Mouse (Mus musculus): ENCODE data around the gene Cog4. TPM values are rescaled to one million over a fixed set of nuclear protein-coding genes. Genes with fewer than 3 reads are reported as not detected.

The Cog4 gene
- total and polyA plus RNA-seq, 3 experiments = 34.8 to 74.1 (median 66.2) TPM

- 83% methylated on average over 3 of the region's 3 CpGs for WGBS
- intact Hi-C loops (cut with DNase I) = loop anchor here (10.0 kb wide), 1 partner anchor 166 kb away; no protein-coding TSS in a partner anchor
- H3K27me3 ChIP-seq (ENCODE audit: control insufficient read depth, insufficient read depth, low read length) = no peaks in the 10 kb centered on the region
- peaks cover 10% of the 10 kb centered on the region for H3K36me3 ChIP-seq (ENCODE audit: control insufficient read depth, insufficient read depth, low read length)
- no peak overlapping the region for H3K27ac ChIP-seq
- no peak overlapping the region for H3K9ac ChIP-seq (ENCODE audit: low read depth, low read length)
- peaks cover 7% of the 10 kb centered on the region for H3K4me1 ChIP-seq (ENCODE audit: control insufficient read depth, insufficient read depth, low read length)
- DNase-seq = no peak
- no peak overlapping the region for H3K4me3 ChIP-seq
- no peaks in the 10 kb centered on the region for H3K79me2 ChIP-seq (replicated peaks; ENCODE audit: control insufficient read depth, insufficient read depth, low read length)
- TF ChIP-seq CTCF (IDR thresholded peaks at IDR 0.05) = no peak
- no peak for TF ChIP-seq POLR2A (IDR thresholded peaks at IDR 0.05; ENCODE audit: insufficient read depth, low read depth, low read length)
- TF ChIP-seq EP300 (IDR thresholded peaks at IDR 0.05; ENCODE audit: insufficient read depth, low read depth, low read length) = no peak
Observed at GRCm38 (mm10) chr8:110811116-110811515, 35.3 kb upstream of the Cog4 start.

GRCm38 (mm10) chr8:110811793-110812192 lies 34.6 kb upstream of the Cog4 start:
- WGBS = 62% methylated on average over 7 of the region's 7 CpGs
- H3K79me2 ChIP-seq (replicated peaks; ENCODE audit: control insufficient read depth, insufficient read depth, low read length) = no peaks in the 10 kb centered on the region

GRCm38 (mm10) chr8:110812349-110813080 lies 33.9 kb upstream of the Cog4 start:
- 92% methylated on average over 7 of the region's 7 CpGs for WGBS
- H3K27me3 ChIP-seq (ENCODE audit: control insufficient read depth, insufficient read depth, low read length) = no peaks in the 10 kb centered on the region
- H3K4me3 ChIP-seq = no peak overlapping the region
- H3K79me2 ChIP-seq (replicated peaks; ENCODE audit: control insufficient read depth, insufficient read depth, low read length) = no peaks in the 10 kb centered on the region
- no peak overlapping the region for H3K27ac ChIP-seq
- no peak for DNase-seq
- H3K9ac ChIP-seq (ENCODE audit: low read depth, low read length) = no peak overlapping the region
- no peak for TF ChIP-seq POLR2A (IDR thresholded peaks at IDR 0.05; ENCODE audit: insufficient read depth, low read depth, low read length)
- TF ChIP-seq CTCF (IDR thresholded peaks at IDR 0.05) = no peak
- TF ChIP-seq EP300 (IDR thresholded peaks at IDR 0.05; ENCODE audit: insufficient read depth, low read depth, low read length) = no peak
- peaks cover 7% of the 10 kb centered on the region for H3K4me1 ChIP-seq (ENCODE audit: control insufficient read depth, insufficient read depth, low read length)
- intact Hi-C loops (cut with DNase I) = loop anchor here (10.0 kb wide), 1 partner anchor 168 kb away; no protein-coding TSS in a partner anchor
- peaks cover 13% of the 10 kb centered on the region for H3K36me3 ChIP-seq (ENCODE audit: control insufficient read depth, insufficient read depth, low read length)

More at GRCm38 (mm10) chr8:110811793-110812192, 34.6 kb upstream of the Cog4 start:
- no peak overlapping the region for H3K4me3 ChIP-seq
- H3K9ac ChIP-seq (ENCODE audit: low read depth, low read length) = no peak overlapping the region
- H3K4me1 ChIP-seq (ENCODE audit: control insufficient read depth, insufficient read depth, low read length) = peaks cover 7% of the 10 kb centered on the region
- H3K36me3 ChIP-seq (ENCODE audit: control insufficient read depth, insufficient read depth, low read length) = peaks cover 10% of the 10 kb centered on the region
- intact Hi-C loops (cut with DNase I) = loop anchor here (10.0 kb wide), 1 partner anchor 167 kb away; no protein-coding TSS in a partner anchor
- no peak for DNase-seq
- no peak overlapping the region for H3K27ac ChIP-seq
- TF ChIP-seq CTCF (IDR thresholded peaks at IDR 0.05) (no peak), EP300 (IDR thresholded peaks at IDR 0.05; ENCODE audit: insufficient read depth, low read depth, low read length) (no peak), POLR2A (IDR thresholded peaks at IDR 0.05; ENCODE audit: insufficient read depth, low read depth, low read length) (no peak)
- H3K27me3 ChIP-seq (ENCODE audit: control insufficient read depth, insufficient read depth, low read length) = no peaks in the 10 kb centered on the region

GRCm38 (mm10) chr8:110813081-110813812 lies 33.2 kb upstream of the Cog4 start:
- Histone ChIP-seq H3K4me3 (no peak overlapping the region), H3K79me2 (replicated peaks; ENCODE audit: control insufficient read depth, insufficient read depth, low read length) (no peaks in the 10 kb centered on the region), H3K4me1 (ENCODE audit: control insufficient read depth, insufficient read depth, low read length) (peaks cover 7% of the 10 kb centered on the region), H3K9ac (ENCODE audit: low read depth, low read length) (no peak overlapping the region), H3K27me3 (ENCODE audit: control insufficient read depth, insufficient read depth, low read length) (no peaks in the 10 kb centered on the region), H3K27ac (no peak overlapping the region), H3K36me3 (ENCODE audit: control insufficient read depth, insufficient read depth, low read length) (peaks cover 13% of the 10 kb centered on the region)
- DNase-seq = no peak
- TF ChIP-seq POLR2A (IDR thresholded peaks at IDR 0.05; ENCODE audit: insufficient read depth, low read depth, low read length) (no peak), CTCF (IDR thresholded peaks at IDR 0.05) (no peak)
- WGBS = 88% methylated on average over 7 of the region's 7 CpGs
- intact Hi-C loops (cut with DNase I) = loop anchor here (10.0 kb wide), 1 partner anchor 168 kb away; no protein-coding TSS in a partner anchor

GRCm38 (mm10) chr8:110815308-110815707 lies 31.1 kb upstream of the Cog4 start:
- intact Hi-C loops (cut with DNase I) = loop anchor here (5.0 to 10.0 kb wide), 2 partner anchors 63 to 171 kb away; no protein-coding TSS in a partner anchor
- H3K4me1 ChIP-seq (ENCODE audit: control insufficient read depth, insufficient read depth, low read length) = no peaks in the 10 kb centered on the region; the same call in 1 of the 2 replicates
- TF ChIP-seq EP300 (IDR thresholded peaks at IDR 0.05; ENCODE audit: insufficient read depth, low read depth, low read length) (no peak), POLR2A (IDR thresholded peaks at IDR 0.05; ENCODE audit: insufficient read depth, low read depth, low read length) (no peak), CTCF (IDR thresholded peaks at IDR 0.05) (no peak)
- no peaks in the 10 kb centered on the region for H3K27me3 ChIP-seq (ENCODE audit: control insufficient read depth, insufficient read depth, low read length)
- WGBS = 63% methylated on average over 3 of the region's 3 CpGs
- no peak overlapping the region for H3K4me3 ChIP-seq
- no peaks in the 10 kb centered on the region for H3K79me2 ChIP-seq (replicated peaks; ENCODE audit: control insufficient read depth, insufficient read depth, low read length)
- no peak overlapping the region for H3K9ac ChIP-seq (ENCODE audit: low read depth, low read length)
- H3K27ac ChIP-seq = no peak overlapping the region
- H3K36me3 ChIP-seq (ENCODE audit: control insufficient read depth, insufficient read depth, low read length) = peaks cover 13% of the 10 kb centered on the region
- no peak for DNase-seq
